Mouse (Mus musculus) T-helper 2 cell (primary cell): ENCODE data around the gene Nfrkb.

Experiments used
- in situ Hi-C: fragments of 300-600 bp; cut with MboI, MseI; formaldehyde crosslinking; loops from one replicate; pipeline ENCODE4 v1.15.1; 2025; ENCODE audit warnings: high pct_unique_total_duplicates

Nfrkb gene

DNA sequence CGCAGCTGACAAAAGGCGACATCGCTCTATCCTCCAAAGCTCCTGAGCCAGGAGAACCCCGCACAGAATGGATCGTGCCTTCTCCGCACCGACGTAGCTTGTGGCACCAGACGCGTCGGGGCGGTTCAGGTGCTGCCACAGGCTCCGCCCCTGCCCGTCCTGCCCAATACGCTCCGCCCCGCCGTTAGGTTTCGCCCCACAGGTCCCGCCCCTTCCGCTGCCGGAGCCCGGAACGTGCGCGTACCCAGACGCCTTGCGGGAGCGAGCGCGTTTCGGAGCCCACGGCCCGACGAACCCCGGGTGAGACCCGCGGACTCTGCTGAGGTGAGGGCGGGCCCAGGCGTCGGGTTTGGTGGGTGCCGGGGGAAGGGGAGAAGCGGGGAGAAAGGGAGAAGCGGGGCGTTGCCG lies at the start of gene Nfrkb:
Gene Nfrkb (plus strand): TSS at position 246 of the 408 bp plus-strand sequence.
- in situ Hi-C loops: no loop called here

GRCm38 (mm10) chr9:31344289-31344831 lies 41.6 kb upstream of the Nfrkb start:
- in situ Hi-C loops: no loop called here

DNA sequence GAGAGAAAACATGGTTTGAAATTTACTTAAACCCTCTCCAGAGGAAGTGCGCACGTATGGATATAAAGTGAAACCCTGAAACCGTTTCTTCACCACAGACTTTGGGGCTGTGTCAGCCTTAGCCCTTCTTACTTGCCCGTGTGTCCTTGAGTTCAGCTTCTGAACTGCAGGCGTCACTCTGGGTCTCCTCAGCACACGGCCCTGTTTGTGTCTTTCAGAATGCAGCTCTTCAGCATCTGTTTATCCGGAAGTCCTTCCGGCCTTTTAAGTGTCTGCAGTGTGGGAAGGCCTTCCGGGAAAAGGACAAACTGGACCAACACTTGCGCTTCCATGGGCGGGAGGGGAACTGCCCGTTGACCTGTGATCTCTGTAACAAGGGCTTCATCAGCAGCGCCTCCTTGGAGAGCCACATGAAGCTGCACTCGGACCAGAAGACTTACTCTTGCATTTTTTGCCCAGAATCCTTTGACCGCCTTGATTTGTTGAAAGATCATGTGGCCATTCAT lies 39.4 kb upstream of the Nfrkb start:
- in situ Hi-C loops: loop anchor here (5.0 kb wide), 1 partner anchor 194 kb away; no protein-coding TSS in a partner anchor

DNA sequence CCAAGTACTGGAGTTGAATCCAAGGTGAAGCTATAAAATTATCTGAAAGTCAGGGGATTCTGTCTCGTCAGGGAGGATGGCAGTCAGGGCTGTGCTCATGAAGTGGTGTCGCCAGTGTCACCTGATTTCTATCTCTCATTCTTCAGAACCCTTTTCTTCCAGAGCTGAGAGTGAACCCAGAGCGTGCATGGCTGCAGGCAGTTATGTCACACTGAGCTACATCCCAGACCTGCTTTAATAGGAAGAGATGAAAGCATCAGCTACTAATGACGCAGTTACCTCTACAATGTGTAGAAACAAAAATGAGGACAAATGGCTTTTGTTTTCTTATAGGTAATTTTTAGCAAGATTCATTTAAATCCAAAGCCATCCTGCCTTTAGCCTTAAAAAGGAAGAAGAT lies 37.5 kb upstream of the Nfrkb start:
- in situ Hi-C loops: loop anchor here (5.0 kb wide), 1 partner anchor 196 kb away; no protein-coding TSS in a partner anchor

GRCm38 (mm10) chr9:31348915-31349314 lies 37.1 kb upstream of the Nfrkb start:
- in situ Hi-C loops: loop anchor here (5.0 kb wide), 1 partner anchor 197 kb away; no protein-coding TSS in a partner anchor

- in situ Hi-C loops: no loop called here
These were observed 33.3 kb upstream of the Nfrkb start for GRCm38 (mm10) chr9:31352716-31353115.

DNA sequence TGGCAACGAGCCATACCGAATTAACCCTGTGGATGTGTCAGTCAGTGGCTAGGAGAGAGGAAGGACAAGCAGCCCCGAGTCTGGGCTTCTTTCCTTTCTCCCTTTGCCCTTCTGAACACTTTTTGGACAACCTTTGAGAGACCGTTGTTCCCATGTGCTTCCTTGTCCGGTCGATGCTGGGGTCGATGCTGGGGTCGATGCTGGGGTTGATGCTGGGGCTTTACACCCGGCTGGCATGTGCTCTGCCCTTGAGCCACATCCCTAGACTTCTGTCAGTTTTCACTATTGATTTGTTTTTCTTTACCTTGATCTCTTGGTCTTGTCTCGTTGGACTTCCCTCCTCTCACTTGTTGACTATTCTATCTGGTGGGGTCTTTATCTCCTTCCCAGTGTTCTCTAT lies 32.5 kb upstream of the Nfrkb start:
- in situ Hi-C loops: no loop called here

GRCm38 (mm10) chr9:31354051-31354450 lies 31.9 kb upstream of the Nfrkb start:
- in situ Hi-C loops: no loop called here

DNA sequence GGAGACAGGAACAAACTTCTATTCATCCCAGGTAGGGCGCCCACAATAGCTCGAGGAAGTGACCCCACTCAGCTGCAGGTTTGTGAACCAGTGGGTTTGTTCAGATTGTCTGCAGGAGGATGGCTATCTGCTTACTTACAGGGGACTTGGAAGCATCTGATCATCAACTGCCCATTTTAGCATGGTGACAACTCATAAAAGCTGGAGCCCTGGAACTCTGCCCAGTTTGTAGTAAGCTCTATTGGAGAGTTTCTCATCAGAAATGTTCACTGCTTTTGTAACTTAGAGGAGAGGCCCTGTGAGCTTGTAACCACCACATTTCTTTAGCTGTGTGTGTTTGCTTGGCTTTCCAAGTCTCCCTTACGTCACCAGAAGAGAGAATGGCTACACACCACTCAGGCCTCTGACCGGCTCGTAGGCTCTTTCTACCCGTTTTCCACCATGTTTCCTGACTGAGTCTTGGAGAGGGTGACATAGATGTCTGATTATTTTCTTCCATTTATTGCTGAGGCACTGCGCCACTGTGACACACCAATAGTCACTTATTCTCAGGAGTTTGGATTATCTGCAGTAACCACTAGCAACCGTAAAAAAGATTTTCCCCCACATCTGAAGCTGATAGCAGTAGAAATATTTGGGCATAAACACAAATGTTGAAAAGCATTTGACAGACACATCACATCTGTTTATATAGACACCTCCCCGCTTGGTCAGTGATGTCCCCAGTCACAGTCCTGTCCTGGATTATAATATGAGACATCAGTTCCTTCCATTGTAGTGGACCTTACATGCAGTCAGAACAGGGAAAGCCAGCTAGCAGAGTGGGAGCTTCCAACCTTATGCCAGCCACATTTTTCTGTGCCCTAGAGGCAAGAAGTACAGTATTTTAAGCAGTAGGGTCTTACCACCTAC lies 22.0 kb upstream of the Nfrkb start:
- in situ Hi-C loops: no loop called here

DNA sequence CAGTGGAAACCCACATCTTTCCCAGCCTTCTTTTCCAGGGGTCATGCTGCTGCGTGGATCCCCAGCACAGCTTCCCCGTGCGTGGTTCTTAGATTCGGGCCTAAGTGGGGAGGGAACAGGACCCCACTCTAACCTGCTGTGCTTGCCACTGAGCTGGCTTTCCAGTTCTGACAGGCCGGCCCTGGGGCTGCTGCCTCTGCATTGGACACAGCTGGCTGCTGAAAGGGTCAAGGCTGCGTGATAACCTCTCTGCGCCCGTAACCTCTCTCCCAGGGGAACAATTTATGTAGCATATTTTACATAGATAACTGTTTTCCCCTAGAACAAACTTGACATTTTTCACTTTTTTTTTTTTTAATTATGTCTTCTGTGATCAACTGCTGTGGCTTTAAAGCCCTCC lies 20.9 kb upstream of the Nfrkb start:
- in situ Hi-C loops: no loop called here

- in situ Hi-C loops: no loop called here
These were observed 14.3 kb upstream of the Nfrkb start for GRCm38 (mm10) chr9:31371740-31372139.

DNA sequence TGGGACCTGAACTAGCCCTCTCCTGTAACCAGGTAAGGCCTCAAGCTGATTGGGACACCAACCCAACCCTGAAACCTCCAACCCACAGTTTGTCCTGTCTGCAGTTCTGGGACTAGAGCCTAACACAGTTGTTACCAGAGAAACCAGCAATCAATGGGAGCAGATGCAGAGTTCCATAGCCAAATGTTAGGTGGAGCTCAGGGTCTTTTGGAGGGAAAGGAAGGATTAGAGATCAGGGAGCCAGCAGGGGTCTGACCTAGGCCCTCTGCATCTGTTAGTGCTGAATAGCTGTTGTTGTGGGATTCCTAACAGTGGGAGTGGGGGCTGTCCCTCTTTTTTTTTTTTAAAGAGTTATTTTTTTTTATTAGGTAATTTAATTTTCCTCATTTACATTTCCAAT lies 9.3 kb upstream of the Nfrkb start:
- in situ Hi-C loops: no loop called here

DNA sequence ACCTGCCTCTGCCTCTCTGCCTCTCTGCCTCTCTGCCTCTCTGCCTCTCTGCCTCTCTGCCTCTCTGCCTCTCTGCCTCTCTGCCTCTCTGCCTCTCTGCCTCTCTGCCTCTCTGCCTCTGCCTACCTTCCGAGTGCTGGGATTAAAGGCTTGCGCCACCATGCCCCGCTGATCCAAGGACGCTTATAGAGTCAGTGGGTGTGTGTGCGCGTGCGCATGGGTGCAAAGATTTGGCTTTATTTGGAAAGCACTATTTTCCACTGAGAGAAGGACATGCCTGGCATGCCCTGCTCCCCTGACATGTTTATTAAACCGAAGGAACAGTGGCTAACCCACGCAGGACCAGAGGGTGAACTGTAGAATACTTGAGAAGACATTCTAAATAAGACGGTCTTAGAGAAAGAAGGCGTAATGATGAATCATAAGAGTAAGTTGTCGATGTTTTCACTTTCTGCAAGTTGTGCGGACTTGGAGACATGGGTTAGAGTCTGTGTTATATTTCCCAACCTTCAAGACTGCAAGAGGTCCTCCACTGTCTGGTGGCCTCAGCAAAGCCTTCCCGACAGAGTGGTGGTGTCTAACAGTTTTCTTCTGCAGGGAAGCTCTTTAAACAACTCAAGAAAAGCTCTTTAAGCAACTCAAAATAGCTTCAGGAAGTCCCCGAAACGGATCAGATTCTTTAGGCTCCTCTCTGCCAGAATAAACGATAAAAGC lies 1.0 kb upstream of the Nfrkb start:
- in situ Hi-C loops: no loop called here

DNA sequence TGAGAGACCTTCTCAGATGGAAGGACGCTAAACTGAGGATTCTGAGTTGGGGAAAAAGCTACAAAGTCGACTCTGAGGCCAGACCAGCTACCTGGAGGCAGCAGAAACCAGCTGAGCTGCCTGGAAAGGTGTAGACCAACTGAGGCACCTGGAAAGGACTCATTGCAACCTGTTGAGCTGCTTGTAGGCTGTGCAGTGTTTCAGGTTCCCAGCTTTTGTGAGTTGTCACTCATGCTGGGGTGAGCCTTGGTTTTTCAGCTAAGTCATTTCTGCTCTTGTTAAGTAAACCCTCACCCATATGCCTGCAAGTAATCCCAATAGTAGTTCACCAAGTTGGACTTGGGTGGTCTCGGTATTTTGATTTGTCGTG lies 507 bp upstream of the Nfrkb start:
- in situ Hi-C loops: no loop called here

DNA sequence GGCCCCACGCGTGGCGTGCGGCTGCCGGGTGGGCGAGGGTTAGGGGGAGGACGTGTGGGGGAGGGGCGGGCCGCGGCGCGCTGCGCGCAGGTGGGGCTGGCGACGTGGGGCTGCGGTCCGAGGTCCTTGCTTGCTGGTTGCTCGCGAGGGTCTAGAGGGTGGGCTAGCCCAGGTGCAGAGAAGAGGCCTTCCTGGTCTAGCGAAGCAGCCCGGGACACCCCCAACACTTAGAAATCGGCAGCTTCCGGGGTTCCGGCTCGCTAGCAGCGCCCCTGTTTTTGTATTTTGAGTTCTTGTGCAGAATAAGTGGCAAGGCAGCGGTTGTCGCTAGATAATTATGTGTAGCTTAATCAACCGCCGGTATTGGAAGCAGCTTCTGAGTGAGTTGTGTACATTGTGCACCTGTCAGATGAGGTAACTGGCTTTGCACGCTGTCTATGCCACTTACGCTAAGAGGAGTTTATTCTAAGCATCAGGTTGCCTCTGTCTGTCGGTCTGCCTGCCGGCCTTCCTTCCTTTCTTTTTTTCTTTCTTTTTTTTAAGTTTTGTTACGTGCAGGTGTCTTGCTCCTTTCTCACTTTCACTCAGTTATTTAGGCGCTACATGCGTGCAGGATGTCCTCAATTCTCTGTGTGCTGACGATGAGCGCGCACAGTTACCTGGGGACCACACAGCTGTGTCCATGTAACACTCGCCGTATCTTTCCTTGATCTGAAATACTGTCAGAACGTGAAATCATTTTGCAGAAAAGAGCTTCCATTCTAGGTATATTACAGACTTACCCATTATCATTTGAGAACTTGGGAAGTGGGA lies 582 bp downstream of the Nfrkb start:
- in situ Hi-C loops: no loop called here

DNA sequence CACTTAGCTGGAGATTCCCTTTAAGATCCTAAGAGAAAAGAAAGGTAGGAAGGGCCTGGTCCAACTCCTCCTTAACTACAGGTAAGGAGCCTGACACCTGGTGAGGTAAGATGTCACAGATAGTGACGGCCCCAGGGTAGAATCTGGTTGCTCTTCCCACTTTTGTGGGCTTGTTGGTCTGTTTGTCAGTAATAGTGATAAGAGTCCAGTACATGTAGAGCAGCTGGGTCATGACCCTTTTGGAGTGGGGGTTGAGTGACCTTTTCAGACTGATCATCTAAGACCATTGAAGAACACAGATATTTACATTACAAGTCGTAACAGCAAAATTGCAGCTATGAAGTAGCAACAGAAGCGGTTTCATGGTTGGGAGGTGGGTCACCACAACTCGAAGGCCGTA lies 1.2 kb downstream of the Nfrkb start:
- in situ Hi-C loops: no loop called here

DNA sequence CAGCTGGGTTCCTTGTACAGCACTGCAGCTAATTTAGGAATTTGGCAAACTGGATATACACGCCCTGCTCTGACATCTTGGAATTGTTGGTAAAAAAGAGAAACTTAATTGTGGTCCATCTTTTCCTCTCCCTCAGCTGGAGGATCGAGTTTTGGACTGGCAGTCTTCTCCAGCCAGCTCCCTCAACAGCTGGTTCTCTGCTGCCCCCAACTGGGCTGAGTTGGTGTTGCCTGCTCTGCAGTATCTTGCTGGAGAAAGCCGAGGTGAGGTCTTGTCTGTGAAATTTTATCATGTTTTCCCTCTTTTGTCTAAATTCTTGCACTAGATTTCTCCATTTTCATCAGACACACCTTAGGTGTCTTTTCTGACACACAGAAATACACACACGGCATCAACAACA lies 14.4 kb downstream of the Nfrkb start:
- in situ Hi-C loops: loop anchor here (25.0 kb wide), 1 partner anchor 963 kb away; the partner anchor contains the start of gene Snx19

DNA sequence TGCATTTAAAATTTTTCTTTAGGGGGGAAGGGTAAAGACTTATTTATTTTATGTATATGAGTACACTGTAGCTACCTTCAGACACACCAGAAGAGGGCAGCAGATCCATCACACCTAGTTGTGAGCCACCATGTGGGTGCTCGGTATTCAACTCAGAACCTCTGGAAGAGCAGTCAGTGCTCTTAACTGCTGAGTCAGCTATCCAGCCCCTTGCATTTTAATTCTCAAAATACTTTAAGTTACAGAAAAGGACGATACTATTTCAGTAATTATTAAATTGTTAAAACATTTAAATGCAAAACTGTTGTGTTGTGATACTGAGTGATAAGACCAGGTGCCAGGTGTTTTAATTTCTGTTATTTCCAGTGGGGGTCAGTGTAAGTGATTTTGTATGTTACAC lies 18.3 kb downstream of the Nfrkb start:
- in situ Hi-C loops: loop anchor here (25.0 kb wide), 1 partner anchor 967 kb away; the partner anchor contains the start of gene Snx19

DNA sequence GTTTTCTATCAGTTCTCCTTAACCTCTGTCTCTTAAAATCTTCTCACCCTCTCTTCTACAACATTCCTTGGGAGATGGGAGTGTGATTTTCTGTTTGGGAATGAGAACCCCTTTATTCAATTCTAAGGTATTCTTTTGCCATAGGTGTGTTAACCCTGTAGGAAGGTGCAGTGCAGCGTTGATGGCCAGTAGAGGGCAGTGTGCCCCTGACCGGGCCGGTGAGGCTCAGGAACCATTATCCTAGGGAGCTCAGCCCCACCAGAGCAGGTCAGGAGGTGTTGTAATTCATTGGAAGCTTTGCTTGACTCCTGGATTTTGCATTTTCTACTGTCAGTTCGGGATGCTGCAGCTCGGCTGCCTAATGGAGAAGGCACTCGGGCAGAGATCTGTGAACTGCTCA lies 19.2 kb downstream of the Nfrkb start:
- in situ Hi-C loops: loop anchor here (25.0 kb wide), 1 partner anchor 968 kb away; the partner anchor contains the start of gene Snx19

DNA sequence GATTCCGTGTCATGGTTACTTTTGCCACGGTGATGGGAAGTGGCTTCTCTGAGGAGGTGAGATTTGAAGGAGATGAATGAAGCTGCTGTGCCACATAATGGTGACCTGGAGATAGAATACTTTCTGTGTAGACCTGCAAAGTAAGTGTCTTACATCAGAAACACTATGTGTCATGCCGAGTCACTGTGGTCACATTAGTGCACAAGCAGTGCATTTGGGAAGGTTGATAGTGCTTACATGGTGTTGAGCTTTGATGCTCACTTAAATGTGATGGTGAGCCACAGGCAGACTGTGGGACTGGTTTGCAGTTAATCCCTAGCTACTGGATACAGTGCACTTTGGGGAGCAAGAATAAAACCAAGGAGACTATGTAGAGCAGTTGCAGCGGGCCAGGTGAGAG lies 26.2 kb downstream of the Nfrkb start:
- in situ Hi-C loops: loop anchor here (25.0 kb wide), 1 partner anchor 975 kb away; the partner anchor contains the start of gene Snx19

DNA sequence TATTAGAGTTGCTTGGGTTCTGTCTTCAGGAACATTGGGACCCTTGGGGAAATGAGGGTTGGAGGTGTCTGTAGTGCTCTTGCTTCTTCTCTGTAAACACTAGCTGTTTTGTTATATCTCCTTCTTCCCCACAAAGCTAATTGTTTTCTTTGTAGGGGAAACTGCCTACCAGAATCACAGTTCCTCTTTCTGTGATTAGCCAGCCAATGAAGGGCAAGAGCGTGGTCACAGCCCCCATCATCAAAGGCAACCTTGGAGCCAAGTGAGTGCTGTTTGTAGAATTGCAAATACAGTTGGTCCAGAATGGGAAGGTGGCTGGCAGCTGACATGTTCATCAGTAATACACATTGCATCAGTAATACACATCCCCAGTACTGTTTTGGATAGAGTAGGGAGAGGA lies 32.8 kb downstream of the Nfrkb start:
- in situ Hi-C loops: loop anchor here (25.0 kb wide), 1 partner anchor 982 kb away; the partner anchor contains the start of gene Snx19
